Mouse (Mus musculus): Measurements from ENCODE around the gene Crabp1.

- TF ChIP-seq CTCF (IDR thresholded peaks at IDR 0.05; ENCODE audit: borderline replicate concordance, extremely low read depth, insufficient read depth, insufficient read length) = peak; percentile 79
- TF ChIP-seq POLR2A (IDR thresholded peaks at IDR 0.05; ENCODE audit: borderline replicate concordance, extremely low read depth, insufficient read depth, insufficient read length, poor library complexity, severe bottlenecking) = no peak
Observed at GRCm38 (mm10) chr9:54821442-54822100, 57.0 kb downstream of the Crabp1 start.
